Mouse (Mus musculus) olfactory bulb, adult 2 months (tissue): ENCODE data around the gene C2cd4a. TPM values are rescaled to one million over a fixed set of nuclear protein-coding genes. Genes with fewer than 3 reads are reported as not detected.
A peak's percentile ranks its signal among the peaks of the same experiment; 100 is the strongest.

Experiments
- H3K27ac ChIP-seq: fragments of 200-500 bp; 2 replicates; pipeline ENCODE4 v1.5.1; 2012; ENCODE audit warnings: low read depth, low read length; ENCODE audit not compliant: insufficient read depth
- H3K4me1 ChIP-seq: fragments of 200-500 bp; 2 replicates; pipeline ENCODE4 v1.6.1; 2012; ENCODE audit warnings: low read length; ENCODE audit not compliant: control insufficient read depth, insufficient read depth
- H3K4me3 ChIP-seq: fragments of 200-500 bp; 2 replicates; pipeline ENCODE4 v1.5.1; 2012; ENCODE audit warnings: mild to moderate bottlenecking, low read depth, low read length, moderate library complexity; ENCODE audit not compliant: insufficient read depth
- CTCF ChIP-seq: fragments of 200-500 bp; IDR thresholded peaks from 2 replicates; pipeline ENCODE4 v1.5.1; 2012; ENCODE audit warnings: low read depth, mild to moderate bottlenecking, low read length, moderate library complexity; ENCODE audit not compliant: insufficient read depth
- POLR2A ChIP-seq: fragments of 200-500 bp; IDR thresholded peaks from 2 replicates; pipeline ENCODE4 v1.6.1; 2012; ENCODE audit warnings: mild to moderate bottlenecking, low read depth, low read length, moderate library complexity; ENCODE audit not compliant: insufficient read depth
- whole genome bisulfite sequencing: fragments of 180-500 bp; shearing (Covaris S2); methylation state at CpG from one replicate; pipeline ENCODE4 v1.1.7; 2018; 5-methylcytosine and 5-hydroxymethylcytosine counted together
- polyA plus RNA-seq: library from polyadenylated mRNA; stranded (reverse); fragments of >200 nt; gene quantifications from 2 replicates; pipeline ENCODE4 v1.2.4, GENCODE M21; 2012; ENCODE audit warnings: low replicate concordance; ENCODE audit not compliant: missing spikeins, insufficient read depth, insufficient read length

The C2cd4a gene
- polyA plus RNA-seq = not detected in 2 replicates

DNA sequence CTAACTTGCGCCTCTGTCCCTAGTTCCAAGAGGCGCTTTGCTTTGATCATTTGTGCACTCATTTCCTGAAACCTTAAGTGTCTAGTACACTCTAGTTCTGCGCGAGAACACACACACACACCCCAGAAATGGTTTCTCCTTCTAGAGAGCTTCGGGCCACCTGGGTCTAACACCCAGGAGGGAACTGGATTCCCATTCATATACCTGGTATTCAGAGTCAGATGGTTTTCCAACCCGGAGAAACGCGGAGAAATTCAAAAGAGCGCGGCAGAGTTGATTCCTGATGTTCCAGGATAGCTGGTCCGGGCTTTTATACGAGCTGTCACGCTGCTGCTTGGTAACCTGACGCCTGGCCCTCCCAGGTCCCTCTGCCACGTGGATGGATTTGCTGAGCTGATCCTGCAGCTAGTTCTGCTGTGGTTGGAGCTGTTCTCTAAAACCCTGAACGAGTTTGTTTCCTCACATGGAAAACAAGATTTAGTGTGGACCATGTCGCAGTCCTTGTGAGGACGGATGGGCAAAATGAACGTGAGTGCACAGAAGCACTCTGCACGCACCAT, at the start of gene C2cd4a:
TSS of gene C2cd4a (minus strand) at position 285 of the 560 bp plus-strand sequence.
- Histone ChIP-seq H3K4me3 (peak within 1 kb of the TSS; percentile 48), H3K4me1 (peaks cover 15% of the 10 kb centered on the region), H3K27ac (no peak within 1 kb of the TSS)
- TF ChIP-seq CTCF = no peak
- no peak for TF ChIP-seq POLR2A
- 6% methylated on average over 20 of the region's 20 CpGs for WGBS

DNA sequence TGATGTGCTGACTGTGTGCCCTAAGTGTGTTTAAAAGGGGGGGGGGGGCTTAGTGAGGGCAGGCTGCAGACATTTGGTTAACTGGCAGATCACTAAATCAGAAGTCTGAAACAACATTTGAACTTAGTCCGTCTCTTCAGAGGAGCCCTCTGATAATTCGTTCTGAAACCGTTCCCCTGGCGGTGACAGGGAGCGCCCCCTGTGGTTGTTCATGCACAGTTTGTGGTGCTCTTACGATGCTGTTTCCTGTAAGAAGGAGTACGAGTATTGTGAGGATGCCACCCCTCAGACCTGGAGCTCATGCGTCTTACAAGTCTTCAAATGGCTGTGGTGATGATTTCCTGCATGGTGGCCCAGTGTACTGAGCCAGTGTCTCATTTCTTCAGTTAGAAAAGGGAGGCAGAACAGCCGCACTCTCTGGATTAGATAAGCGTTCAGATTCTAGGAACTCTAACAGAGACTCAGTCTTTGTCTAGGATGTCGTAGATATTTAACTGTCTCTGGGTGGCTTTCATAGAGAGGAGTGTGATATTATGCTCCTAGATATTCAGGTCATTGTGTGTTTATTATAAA, 46.2 kb upstream of the C2cd4a start:
- no peak overlapping the region for H3K4me3 ChIP-seq
- 97% methylated on average over 11 of the region's 11 CpGs for WGBS

DNA sequence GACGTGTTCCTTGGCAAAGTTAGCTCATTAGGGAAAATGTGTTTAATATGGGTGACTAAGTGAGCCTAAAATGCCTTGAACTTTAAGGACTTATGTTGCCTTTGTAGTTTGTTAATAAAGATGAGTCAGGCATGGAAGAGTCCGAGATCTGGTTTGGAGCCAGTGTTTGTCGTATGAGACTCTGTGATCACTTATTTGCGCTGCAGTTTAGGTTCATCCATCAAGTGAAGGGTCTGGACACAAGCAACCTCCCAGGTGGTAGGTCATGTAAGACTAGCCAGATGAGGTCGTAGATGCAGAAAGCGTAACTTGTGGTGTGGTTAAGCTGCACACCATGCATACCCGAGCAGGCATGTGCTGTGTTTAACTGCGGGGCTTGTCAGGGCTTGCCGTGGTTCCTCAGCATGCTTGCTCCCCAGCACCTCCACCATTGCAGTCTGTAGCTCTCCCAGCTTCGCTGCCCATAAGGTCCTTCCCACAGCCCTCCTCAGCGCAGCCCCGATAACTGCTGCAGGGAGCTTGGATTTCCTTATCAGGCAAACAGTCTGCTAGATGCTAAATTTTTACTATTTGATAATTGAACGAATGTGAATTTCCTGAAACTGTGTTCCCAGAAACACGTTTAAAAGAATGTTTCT, 45.1 kb upstream of the C2cd4a start:
- H3K27ac ChIP-seq = no peak overlapping the region
- 81% methylated on average over 14 of the region's 14 CpGs for WGBS
- no peak for TF ChIP-seq POLR2A
- TF ChIP-seq CTCF = no peak
- no peaks in the 10 kb centered on the region for H3K4me1 ChIP-seq
- H3K4me3 ChIP-seq = no peak overlapping the region

More for the DNA sequence above, 46.2 kb upstream of the C2cd4a start:
- Histone ChIP-seq H3K4me1 (no peaks in the 10 kb centered on the region), H3K27ac (no peak overlapping the region)
- TF ChIP-seq CTCF (no peak), POLR2A (no peak)

DNA sequence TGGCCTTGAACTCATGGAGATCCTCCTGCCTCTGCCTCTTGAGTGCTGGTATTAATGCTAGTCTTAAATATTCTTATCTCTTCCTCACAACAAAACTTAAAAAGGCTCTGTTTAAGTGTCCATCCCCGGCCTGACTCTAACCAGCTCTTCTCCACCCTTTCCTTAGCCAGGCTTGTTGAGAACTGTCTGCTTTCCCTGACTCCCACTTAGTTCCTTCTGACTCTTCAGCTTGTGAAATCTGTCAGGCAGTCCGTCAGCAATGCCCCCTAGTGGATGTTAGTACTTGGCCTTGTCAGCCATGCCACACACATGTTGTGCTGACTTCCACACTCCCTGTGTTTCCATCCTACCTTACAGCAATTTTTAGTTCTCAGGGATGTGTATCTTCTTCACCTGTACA, 43.2 kb upstream of the C2cd4a start:
- no peak overlapping the region for H3K27ac ChIP-seq
- H3K4me1 ChIP-seq = no peaks in the 10 kb centered on the region
- 72% methylated on average over 2 of the region's 2 CpGs for WGBS
- no peak overlapping the region for H3K4me3 ChIP-seq
- TF ChIP-seq POLR2A (no peak), CTCF (no peak)

DNA sequence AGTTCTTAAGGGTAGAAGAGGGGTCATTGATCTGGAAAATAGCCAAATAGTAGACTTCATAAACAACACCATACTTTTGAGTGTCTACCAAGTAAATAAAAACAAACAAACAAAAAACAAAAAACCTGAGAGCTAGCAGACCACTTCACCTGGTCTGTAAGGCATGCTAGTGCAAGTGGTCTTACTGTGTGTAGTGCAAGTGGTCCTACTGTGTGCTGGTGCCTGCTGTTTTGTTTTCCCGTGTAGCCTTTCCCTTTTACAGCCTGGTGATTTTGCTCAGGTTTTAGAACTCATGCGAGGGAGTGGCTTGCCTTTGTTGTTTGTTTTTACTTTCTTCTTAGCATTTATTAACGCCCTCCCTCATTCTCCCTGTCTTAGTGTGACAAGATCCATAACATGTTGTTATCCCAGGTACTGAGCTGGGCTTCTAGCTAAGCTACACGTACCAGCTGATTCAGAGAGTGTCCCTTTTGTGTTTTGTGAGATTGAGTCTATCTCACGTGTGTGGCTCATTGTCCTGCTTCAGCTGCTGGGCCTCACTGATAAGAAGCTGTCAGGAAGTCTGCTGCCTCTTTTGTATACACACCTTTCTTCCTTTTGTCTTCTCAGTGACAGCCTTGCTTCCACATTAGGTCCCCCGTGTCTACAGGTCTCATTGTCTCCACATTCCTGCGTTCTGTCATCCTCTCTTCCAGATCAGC, 42.5 kb upstream of the C2cd4a start:
- H3K4me1 ChIP-seq = peaks cover 4% of the 10 kb centered on the region
- H3K4me3 ChIP-seq = no peak overlapping the region
- 87% methylated on average over 7 of the region's 7 CpGs for WGBS
- TF ChIP-seq CTCF (no peak), POLR2A (no peak)
- H3K27ac ChIP-seq = no peak overlapping the region

DNA sequence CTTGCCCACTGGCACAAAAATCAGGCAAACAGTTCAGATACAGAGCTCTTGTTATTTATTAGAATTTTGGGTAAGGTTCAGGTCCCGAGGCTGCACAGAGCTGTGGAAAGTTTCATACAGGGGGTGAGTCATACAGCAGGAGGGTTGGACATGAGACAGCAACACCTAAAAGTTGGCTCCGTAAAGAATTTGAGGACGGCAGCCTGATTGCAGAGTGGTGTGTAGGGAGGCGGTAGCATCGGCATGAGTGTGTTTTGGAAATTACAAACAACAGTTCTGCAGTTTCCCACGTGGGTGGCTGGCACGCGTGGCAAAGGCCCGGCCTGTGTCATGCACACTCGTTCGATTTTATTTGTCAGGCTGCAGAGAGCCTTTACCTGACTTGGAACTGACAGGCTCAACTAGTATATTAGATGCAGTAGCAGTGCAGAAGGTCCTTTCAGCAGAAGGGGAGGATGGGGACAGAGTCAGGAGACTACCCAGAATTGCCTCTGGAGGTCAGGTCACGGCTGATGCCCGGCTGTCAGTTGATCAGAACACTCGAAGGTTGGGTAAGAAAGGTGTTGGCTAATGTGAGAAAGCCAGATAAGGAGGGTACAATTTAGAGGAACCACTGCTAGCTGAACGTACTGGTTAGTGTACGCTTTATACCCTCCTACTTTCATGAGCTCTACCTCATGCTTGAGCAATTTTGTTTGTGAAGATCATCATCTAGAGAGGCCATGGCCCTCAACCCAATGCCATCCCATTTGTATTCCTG, 37.7 kb upstream of the C2cd4a start:
- no peak overlapping the region for H3K27ac ChIP-seq
- H3K4me3 ChIP-seq = no peak overlapping the region
- TF ChIP-seq POLR2A (no peak), CTCF (no peak)
- 60% methylated on average over 16 of the region's 16 CpGs for WGBS
- H3K4me1 ChIP-seq = peaks cover 10% of the 10 kb centered on the region

DNA sequence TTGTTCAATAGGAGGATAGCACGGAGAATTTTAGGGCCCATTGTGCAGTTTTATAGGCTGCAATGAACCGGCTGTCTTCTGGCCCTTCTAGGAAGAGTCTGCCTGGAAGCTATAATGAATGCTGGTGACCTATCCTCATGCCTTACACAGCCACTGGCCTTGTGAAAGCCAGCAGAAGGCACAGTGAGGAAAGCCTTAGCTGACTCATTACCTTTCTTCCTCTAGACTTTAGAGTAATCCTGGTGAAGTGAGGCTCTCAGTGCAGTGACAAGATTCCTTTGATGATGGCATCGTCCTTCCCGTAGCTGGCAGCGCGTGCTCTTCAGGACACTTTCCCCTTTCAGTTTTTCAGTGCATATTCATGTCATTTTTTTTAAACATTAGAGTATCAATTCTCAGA, 35.3 kb upstream of the C2cd4a start:
- TF ChIP-seq CTCF = no peak
- TF ChIP-seq POLR2A = no peak

DNA sequence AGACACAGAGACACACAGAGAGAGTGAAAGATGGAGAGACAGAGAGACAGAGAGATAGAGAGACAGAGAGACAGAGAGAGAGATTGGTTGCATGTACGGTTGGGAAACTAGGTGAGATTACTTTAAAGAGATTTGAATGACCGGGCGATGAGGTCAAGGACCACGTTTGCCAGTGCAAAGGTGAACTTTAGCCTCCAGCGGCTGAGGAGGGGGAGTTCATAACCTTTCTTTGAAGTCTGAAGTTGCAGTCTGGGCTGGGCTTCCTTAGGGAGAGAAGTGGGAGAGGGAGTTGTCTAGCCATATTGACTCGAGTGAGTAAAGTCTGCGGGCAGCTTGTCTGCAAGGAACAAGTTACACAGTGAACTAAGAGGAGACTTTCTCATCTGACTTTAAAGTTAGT, 33.3 kb upstream of the C2cd4a start:
- H3K4me1 ChIP-seq = peaks cover 10% of the 10 kb centered on the region
- no peak overlapping the region for H3K27ac ChIP-seq
- no peak overlapping the region for H3K4me3 ChIP-seq
- TF ChIP-seq POLR2A (no peak), CTCF (no peak)
- 87% methylated on average over 7 of the region's 7 CpGs for WGBS

More for the DNA sequence above, 35.3 kb upstream of the C2cd4a start:
- Histone ChIP-seq H3K4me3 (no peak overlapping the region), H3K27ac (no peak overlapping the region), H3K4me1 (peaks cover 10% of the 10 kb centered on the region)
- 84% methylated on average over 6 of the region's 6 CpGs for WGBS
